Mouse (Mus musculus) kidney, adult 2 months (tissue): Measurements from ENCODE around the gene Ankrd33b.

Experiments
- CTCF ChIP-seq: fragments of 200-500 bp; conservative IDR thresholded peaks from 2 replicates; pipeline ENCODE4 v1.5.1; 2011; ENCODE audit warnings: low read depth, mild to moderate bottlenecking, control low read depth, low read length, moderate library complexity, mixed read lengths; ENCODE audit not compliant: insufficient read depth, insufficient read length
- POLR2A ChIP-seq: fragments of 200-500 bp; IDR thresholded peaks from one replicate; pipeline ENCODE4 v1.6.1; 2011; ENCODE audit warnings: low read depth, low read length, control low read depth

DNA sequence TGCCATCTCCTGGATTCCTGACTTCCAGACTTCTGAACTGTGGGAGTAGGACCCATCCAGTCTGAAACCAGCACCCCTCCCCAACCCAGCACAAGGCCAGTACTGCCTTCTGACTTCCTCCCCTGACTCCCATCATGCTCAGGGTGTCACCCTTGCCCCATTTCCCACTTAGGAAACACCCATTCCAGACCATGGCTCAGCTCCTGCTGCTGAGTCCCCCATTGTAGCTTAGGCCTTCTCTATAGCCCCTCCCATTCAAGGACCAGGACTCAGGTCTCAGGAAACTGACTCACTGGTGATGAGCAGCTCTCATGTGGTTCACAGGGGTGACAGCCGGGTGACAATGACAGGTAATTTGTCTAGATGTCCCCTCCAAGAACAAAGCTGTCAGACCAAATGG lies 25.5 kb downstream of the Ankrd33b start:
- TF ChIP-seq CTCF: no peak
- TF ChIP-seq POLR2A: no peak
